Mouse (Mus musculus) retina, adult 2 months (tissue): ENCODE results near the gene Fto.

ENCODE experiments used
- DNase-seq: peaks from one replicate; pipeline ENCODE4 v3.0.0-alpha.2; 2012; ENCODE audit warnings: low read depth, low spot score

Gene Fto

GRCm38 (mm10) chr8:91561241-91561640 lies 247.9 kb downstream of the Fto start:
- no peak for DNase-seq

DNA sequence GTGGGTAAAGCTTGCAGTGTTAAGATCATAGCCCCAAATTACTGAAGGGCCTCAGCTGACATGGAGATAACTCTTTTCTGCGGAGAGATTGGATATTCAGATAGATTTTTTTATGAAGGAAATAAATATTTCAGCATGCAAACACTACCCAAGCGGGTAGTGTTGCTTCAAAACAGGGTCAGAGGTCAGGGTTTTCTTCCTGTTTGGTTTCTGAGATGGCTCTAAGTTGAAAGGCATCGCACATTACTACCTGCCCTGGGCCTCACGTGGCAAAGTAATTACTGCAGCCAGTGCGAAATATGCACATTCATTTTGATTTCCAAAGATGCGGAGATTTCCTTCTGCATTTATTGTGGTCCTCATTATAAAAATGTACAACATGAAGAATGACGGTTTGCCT lies 249.3 kb downstream of the Fto start:
- DNase-seq = no peak

DNA sequence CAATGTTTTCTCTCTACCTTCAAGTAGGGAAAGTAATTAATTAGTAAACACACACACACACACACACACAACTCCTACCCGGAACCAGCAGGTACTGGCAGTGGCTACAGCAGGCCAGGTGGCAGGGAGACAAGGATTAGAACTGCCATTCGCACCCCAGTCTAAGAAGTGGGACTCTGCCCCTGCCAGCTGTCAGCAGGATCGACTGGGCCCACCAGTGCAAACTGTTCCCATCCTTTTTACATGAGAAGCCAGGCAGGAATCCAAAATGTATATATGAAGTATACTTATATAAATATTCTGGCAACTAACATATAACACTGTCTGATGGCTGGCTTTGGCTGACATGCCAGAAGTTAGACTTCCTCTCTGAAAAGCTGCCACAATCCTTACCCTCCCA lies 250.0 kb downstream of the Fto start:
- no peak for DNase-seq

GRCm38 (mm10) chr8:91565869-91566502 lies 252.7 kb downstream of the Fto start:
- DNase-seq = no peak

DNA sequence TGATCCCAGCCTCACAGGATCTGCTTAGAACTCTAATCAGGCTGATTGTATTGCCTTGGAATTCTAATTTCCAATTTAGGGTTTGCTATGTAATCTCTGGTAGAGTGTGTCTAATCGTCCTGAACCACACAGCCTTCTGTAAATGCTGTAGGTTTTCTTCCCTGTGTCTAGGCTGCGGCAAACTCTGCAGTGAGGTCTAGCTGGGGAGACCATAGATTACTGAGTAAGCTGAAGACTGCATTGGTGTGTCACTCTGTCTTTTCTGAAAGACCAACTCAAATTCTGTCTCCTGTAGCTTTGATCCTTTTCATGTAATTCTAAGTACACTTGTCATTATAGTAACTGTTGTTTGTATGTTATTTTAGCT lies 253.2 kb downstream of the Fto start:
- DNase-seq = no peak

DNA sequence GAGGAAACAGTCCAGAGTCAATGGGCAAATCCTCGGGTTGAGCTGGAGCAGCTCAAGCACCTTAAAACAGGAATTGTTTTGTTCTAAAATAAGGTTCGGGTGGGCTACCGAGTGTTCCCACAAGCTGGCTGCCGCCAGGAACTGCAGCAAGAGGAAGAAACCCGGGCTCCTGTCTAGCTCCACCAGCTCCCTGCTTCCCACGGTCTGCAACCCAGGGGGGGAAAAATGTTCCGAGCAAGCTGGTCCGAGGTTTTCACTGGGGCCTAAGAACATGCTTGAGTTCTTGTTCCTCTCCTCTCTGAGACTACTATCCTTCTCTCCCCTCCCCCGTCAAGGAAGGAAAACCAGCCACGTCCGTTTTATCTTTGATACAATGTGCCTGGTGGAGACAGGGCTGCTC lies 256.5 kb downstream of the Fto start:
- no peak for DNase-seq

DNA sequence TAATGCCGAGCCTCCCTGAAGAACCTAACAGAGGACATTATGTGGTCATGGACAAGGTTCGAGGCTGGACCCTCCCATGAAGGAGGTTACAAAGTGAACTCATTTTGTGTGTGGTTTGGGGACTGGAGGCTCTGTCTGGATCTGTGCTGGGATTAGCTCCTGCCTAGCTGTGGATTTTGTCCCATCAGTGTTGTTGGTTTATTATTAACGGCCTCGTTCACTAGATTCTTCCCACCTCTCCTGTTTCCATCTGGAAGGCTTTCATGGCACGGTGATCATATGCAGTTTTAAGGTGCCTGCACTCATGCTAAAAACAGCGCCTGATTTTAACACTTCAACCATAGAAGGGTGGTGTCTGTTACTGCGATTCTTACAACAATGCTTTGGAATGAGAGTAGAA lies 257.5 kb downstream of the Fto start:
- no peak for DNase-seq

GRCm38 (mm10) chr8:91571978-91572377 lies 258.7 kb downstream of the Fto start:
- DNase-seq = no peak

DNA sequence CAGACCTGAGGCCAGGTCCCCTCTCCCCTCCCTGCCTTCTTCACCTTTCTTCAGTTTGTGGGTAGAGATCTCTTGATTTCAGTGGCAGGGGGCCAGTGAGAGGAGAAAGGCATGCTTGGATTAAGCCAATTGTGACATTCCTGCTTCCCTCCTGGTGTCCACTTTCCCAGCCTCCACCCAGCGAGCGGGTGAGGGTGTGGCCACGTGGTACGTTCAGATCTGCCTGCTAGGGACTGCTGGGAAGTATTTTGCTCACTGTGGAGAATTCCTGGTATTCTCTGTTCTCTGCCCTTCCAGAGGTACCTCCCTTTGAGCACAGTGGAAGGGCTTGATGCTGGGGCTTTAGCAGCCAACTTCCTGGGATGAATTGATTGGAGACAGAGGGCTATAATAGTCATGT lies 259.3 kb downstream of the Fto start:
- no peak for DNase-seq

DNA sequence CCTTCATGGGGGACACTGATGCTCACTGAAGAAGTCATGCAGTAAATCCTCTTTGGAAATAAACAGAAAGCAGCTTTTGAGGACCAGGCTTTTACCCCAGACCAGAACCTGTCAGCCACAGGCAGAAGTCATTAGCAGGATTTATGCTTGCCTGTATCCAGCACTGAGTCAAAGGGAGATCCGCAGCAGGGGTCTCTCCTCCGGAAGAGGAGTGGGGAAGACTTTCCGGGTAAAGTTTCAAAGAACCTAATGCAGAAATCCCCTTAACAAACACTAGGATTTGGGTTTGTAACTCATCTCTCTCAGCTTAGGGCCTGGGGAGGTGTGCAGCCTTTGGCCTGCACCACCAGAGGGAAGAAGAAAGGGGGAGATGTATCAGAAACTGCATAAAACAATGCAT lies 262.3 kb downstream of the Fto start:
- DNase-seq = no peak

DNA sequence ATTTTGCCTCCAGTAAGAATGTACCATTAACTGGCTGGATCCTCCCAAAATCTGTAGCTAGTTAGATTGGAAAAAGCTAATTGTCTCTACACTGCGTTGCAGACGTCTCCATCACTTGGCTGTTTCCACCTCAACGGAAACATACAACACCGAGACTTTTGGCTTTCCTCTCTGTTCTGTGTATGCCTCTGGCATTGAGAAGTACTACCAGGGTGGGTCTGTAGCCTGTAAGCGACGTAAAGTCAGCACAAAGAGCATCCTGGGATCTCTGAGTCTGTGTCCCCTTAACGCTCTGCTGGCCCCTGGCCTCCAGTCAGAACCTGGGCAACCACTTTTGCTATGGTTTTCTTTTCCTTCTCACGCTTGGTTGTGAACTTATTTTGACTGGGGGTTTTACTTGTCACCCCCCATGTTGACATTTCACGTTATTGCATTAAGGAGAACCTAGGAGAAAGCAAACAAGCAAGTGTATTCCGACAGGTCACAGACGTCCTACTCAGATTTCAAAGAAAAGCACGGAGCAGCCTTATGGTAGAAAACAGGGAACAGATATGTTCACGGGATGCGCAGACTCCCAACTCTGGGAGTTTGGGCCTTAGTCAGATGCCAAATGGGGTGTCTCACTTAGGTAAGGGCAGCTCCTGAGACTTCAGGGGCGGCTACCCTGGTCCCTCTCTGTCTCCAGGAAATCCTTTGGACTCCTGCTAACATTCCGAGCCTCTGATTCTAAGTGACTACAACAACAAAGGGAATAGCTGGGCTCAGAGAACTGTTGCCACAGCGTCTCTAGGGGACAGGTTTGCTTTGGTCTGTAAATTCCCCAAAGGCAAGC lies 263.0 kb downstream of the Fto start:
- no peak for DNase-seq

- no peak for DNase-seq
These were observed 263.6 kb downstream of the Fto start for GRCm38 (mm10) chr8:91576918-91577241.

GRCm38 (mm10) chr8:91577605-91578004 lies 264.3 kb downstream of the Fto start:
- DNase-seq = no peak

DNA sequence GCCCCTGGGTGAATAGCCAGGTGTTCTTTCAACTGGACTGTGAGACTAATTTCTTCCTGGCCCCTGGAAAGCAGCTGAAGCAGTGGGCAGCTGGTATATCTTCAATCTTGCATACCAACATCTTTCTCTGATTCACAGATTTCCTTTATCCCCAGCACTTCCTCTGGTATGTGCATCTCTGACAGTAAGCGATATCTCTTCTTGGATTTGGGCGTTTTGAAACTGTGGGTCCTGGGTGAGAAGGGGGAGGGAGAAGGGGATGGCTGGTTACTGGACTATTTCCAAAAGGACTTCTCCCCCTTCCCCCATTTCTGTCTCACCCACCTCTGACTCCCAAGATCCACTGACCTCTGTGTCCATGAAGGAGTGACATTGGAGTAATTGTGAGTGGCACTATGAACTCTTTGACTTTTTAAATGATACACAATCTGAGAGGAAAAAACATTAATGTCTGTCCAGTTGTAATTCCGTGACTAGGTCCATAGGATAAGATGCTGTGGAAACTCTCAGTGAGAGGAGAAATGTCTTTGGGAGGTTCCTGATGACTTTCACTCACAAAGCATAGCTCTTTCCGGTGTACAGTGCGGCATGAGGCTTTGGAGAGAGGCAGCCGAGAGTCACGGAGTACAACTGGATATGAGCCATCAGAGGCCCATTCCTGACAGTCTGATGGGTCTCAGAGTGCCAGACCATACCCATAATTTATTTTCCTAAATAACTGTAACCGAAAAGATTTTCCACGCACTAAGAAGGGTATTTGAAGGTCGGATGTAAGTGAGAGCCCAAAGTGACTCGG lies 271.5 kb downstream of the Fto start:
- no peak for DNase-seq

GRCm38 (mm10) chr8:91592436-91593105 lies 279.2 kb downstream of the Fto start:
- no peak for DNase-seq

GRCm38 (mm10) chr8:91593202-91593781 lies 280.0 kb downstream of the Fto start:
- no peak for DNase-seq

DNA sequence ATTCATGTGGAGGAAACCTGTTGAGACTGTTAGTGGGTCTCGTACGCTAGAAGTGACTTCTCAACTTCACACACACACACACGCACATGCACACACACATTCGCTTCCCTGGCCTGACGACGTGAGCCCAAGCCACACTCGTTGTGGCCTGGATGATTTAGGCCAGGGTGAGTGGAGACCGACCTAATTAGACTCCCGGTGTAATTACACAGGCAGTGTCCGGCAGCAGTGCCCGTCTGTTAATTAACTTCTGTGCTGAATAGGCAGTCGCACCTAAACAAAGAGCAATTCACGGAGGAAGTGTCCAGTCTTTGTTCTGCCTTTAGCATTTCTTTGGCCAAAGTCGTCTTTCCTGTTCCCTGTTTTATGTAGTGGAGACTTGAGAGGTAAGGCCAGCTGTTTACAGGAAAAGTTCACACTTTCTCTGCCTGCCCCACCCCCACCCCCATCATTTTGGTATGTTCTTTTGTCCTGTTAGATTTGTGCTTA lies 286.1 kb downstream of the Fto start:
- no peak for DNase-seq

DNA sequence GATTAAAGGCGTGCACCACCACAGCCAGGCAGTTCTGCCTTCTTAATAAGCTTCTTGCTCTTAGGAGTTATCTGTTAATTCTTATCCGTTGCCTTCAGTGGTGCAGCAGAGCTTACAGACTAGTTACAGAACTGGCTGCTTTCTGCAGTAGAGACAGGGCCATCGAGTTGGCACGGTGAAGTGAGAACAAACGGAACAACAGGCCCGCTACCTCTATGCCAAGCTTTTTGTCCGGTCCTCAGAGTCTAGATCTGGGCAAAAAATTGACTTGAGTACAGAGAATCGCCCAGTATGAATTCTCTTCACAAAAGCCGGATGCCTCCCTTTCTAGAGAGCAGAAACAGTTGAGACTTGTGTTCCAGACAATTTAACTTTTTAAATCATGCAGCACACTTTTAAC lies 290.4 kb downstream of the Fto start:
- DNase-seq = no peak

- no peak for DNase-seq
These were observed 292.6 kb downstream of the Fto start for GRCm38 (mm10) chr8:91605901-91606300.

GRCm38 (mm10) chr8:91607091-91607490 lies 293.8 kb downstream of the Fto start:
- no peak for DNase-seq

- DNase-seq = no peak
These were observed 297.9 kb downstream of the Fto start for GRCm38 (mm10) chr8:91611191-91611590.
